Mouse (Mus musculus): ENCODE data around the gene Lmo4. TPM values are rescaled to one million over a fixed set of nuclear protein-coding genes. Genes with fewer than 3 reads are reported as not detected.

Gene Lmo4
- polyA plus RNA-seq, 1 experiment from 2014 or later: 219 TPM

GRCm38 (mm10) chr3:144205351-144206153 is 532 bp upstream of the Lmo4 start:
- CTCF ChIA-PET: interaction anchor here (0.7 to 3.5 kb wide), 8 partner anchors 11 to 826 kb away, joined by 3 to 16 read pairs (median 6); no protein-coding TSS in a partner anchor
- POLR2A ChIA-PET: interaction anchor here (0.5 to 1.7 kb wide), 10 partner anchors 9 to 695 kb away, joined by 3 to 9 read pairs (median 3); no protein-coding TSS in a partner anchor
- H3K27me3 ChIP-seq: no peaks in the 10 kb centered on the region
- in situ Hi-C loops (cut with MboI; ENCODE audit: low pct_unique_long_range_greater_than_20kb): loop anchor here (25.0 kb wide), 3 partner anchors 182 to 1218 kb away; no protein-coding TSS in a partner anchor
- ATAC-seq (peak; percentile 86), DNase-seq (ENCODE audit: low read depth, low spot score) (no peak)
- TF ChIP-seq CTCF (IDR thresholded peaks at IDR 0.05): no peak

- CTCF ChIA-PET: interaction anchor here (0.8 to 1.5 kb wide), 13 partner anchors 10 to 703 kb away, joined by 3 to 4 read pairs (median 3); no protein-coding TSS in a partner anchor
- ATAC-seq (no peak), DNase-seq (ENCODE audit: low read depth, low spot score) (no peak)
- no peaks in the 10 kb centered on the region for H3K27me3 ChIP-seq
- no peak for TF ChIP-seq CTCF (IDR thresholded peaks at IDR 0.05)
- POLR2A ChIA-PET: interaction anchor here (0.6 to 1.7 kb wide), 10 partner anchors 21 to 1432 kb away, joined by 3 to 9 read pairs (median 4); no protein-coding TSS in a partner anchor
- in situ Hi-C loops (cut with MboI; ENCODE audit: low pct_unique_long_range_greater_than_20kb): loop anchor here (5.0 to 25.0 kb wide), 7 partner anchors 183 to 1217 kb away; no protein-coding TSS in a partner anchor
These were observed 1.0 kb downstream of the Lmo4 start for GRCm38 (mm10) chr3:144203988-144204412.

- in situ Hi-C loops (cut with MboI; ENCODE audit: low pct_unique_long_range_greater_than_20kb): loop anchor here (5.0 to 25.0 kb wide), 7 partner anchors 184 to 1216 kb away; no protein-coding TSS in a partner anchor
- POLR2A ChIA-PET: interaction anchor here (0.6 to 1.7 kb wide), 14 partner anchors 20 to 1432 kb away, joined by 3 to 9 read pairs (median 4); no protein-coding TSS in a partner anchor
- no peaks in the 10 kb centered on the region for H3K27me3 ChIP-seq
- TF ChIP-seq CTCF (IDR thresholded peaks at IDR 0.05): no peak
- no peak for ATAC-seq
- DNase-seq (ENCODE audit: low read depth, low spot score): no peak
- CTCF ChIA-PET: interaction anchor here (0.8 to 1.5 kb wide), 13 partner anchors 9 to 703 kb away, joined by 3 to 4 read pairs (median 3); no protein-coding TSS in a partner anchor
These were observed 1.6 kb downstream of the Lmo4 start for GRCm38 (mm10) chr3:144203259-144203987.

GRCm38 (mm10) chr3:144202574-144203258 is 2.3 kb downstream of the Lmo4 start:
- DNase-seq (ENCODE audit: low read depth, low spot score): no peak
- in situ Hi-C loops (cut with MboI; ENCODE audit: low pct_unique_long_range_greater_than_20kb): loop anchor here (5.0 to 25.0 kb wide), 7 partner anchors 185 to 1215 kb away; no protein-coding TSS in a partner anchor
- no peak for TF ChIP-seq CTCF (IDR thresholded peaks at IDR 0.05)
- ATAC-seq: peak; percentile 5
- ChIA-PET POLR2A (interaction anchor here (0.5 to 1.7 kb wide), 11 partner anchors 14 to 1333 kb away, joined by 3 to 7 read pairs (median 4); no protein-coding TSS in a partner anchor), CTCF (interaction anchor here (1.0 to 1.5 kb wide), 6 partner anchors 8 to 692 kb away, joined by 3 to 4 read pairs (median 3); no protein-coding TSS in a partner anchor)
- H3K27me3 ChIP-seq: no peaks in the 10 kb centered on the region

- TF ChIP-seq CTCF (IDR thresholded peaks at IDR 0.05): no peak
- no peaks in the 10 kb centered on the region for H3K27me3 ChIP-seq
- CTCF ChIA-PET: interaction anchor here (0.9 to 1.4 kb wide), 3 partner anchors 10 to 691 kb away, joined by 3 read pairs; no protein-coding TSS in a partner anchor
- in situ Hi-C loops (cut with MboI; ENCODE audit: low pct_unique_long_range_greater_than_20kb): loop anchor here (5.0 to 25.0 kb wide), 7 partner anchors 185 to 1215 kb away; no protein-coding TSS in a partner anchor
- POLR2A ChIA-PET: interaction anchor here (0.5 to 1.7 kb wide), 8 partner anchors 10 to 1332 kb away, joined by 3 to 7 read pairs (median 4); no protein-coding TSS in a partner anchor
- ATAC-seq (peak; percentile 26), DNase-seq (ENCODE audit: low read depth, low spot score) (no peak)
These were observed 3.0 kb downstream of the Lmo4 start for GRCm38 (mm10) chr3:144201794-144202573.

- in situ Hi-C loops (cut with MboI; ENCODE audit: low pct_unique_long_range_greater_than_20kb): no loop called here
- ChIA-PET CTCF (interaction anchor here (1.7 to 2.4 kb wide), 4 partner anchors 11 to 73 kb away, joined by 4 to 12 read pairs (median 7); no protein-coding TSS in a partner anchor), POLR2A (interaction anchor here (0.8 kb wide), 1 partner anchor 119 kb away, joined by 3 read pairs; no protein-coding TSS in a partner anchor)
- no peak for ATAC-seq
- no peak for DNase-seq (ENCODE audit: low read depth, low spot score)
- no peak for TF ChIP-seq CTCF (IDR thresholded peaks at IDR 0.05)
- no peaks in the 10 kb centered on the region for H3K27me3 ChIP-seq
These were observed 19.5 kb downstream of the Lmo4 start for GRCm38 (mm10) chr3:144185327-144186152.

- ATAC-seq: no peak
- POLR2A ChIA-PET: interaction anchor here (0.8 kb wide), 1 partner anchor 118 kb away, joined by 3 read pairs; no protein-coding TSS in a partner anchor
- no peaks in the 10 kb centered on the region for H3K27me3 ChIP-seq
- no peak for DNase-seq (ENCODE audit: low read depth, low spot score)
- CTCF ChIA-PET: no interaction called here
- TF ChIP-seq CTCF (IDR thresholded peaks at IDR 0.05): no peak
- in situ Hi-C loops (cut with MboI; ENCODE audit: low pct_unique_long_range_greater_than_20kb): no loop called here
These were observed 20.1 kb downstream of the Lmo4 start for GRCm38 (mm10) chr3:144184918-144185317.

- in situ Hi-C loops (cut with MboI; ENCODE audit: low pct_unique_long_range_greater_than_20kb): no loop called here
- ChIA-PET CTCF (interaction anchor here (1.5 kb wide), 1 partner anchor 8 kb away, joined by 3 read pairs; no protein-coding TSS in a partner anchor), POLR2A (no interaction called here)
- ATAC-seq: no peak
- peak; percentile 22 for TF ChIP-seq CTCF (IDR thresholded peaks at IDR 0.05)
- H3K27me3 ChIP-seq: no peaks in the 10 kb centered on the region
- no peak for DNase-seq (ENCODE audit: low read depth, low spot score)
These were observed 22.8 kb downstream of the Lmo4 start for GRCm38 (mm10) chr3:144182229-144182628.

Measured in Patski (cell line).